Mouse (Mus musculus): Measurements from ENCODE around the gene AI837181. TPM values are rescaled to one million over a fixed set of nuclear protein-coding genes. Genes with fewer than 3 reads are reported as not detected.

The AI837181 gene
- polyA plus RNA-seq, 1 experiment from 2014 or later: 68.6 TPM

DNA sequence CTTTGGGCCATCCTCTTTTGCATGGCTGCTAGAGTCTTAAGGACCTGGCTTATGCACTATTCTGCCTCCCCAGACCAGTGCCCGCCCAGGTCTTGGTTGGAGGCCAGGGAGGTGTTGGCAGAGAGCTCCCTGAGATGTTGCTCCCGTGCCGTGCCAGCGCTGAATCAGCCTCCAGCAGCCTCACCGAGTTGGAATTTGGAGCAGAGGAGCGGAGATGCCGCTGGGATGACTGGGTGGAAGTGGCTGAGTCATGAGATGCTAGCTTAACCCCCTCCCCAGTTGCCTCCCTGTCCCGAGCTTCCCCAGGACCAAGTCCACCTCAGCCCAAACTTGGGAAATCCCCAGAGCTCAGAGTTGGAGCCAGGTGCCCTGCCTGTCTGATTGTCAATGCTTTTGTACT is 4.9 kb downstream of the AI837181 start:
- no peak overlapping the region for H3K27ac ChIP-seq
- WGBS: 66% methylated on average over 8 of the region's 8 CpGs
- no peak overlapping the region for H3K9ac ChIP-seq
- no peak overlapping the region for H3K4me3 ChIP-seq
- peaks cover 46% of the 10 kb centered on the region for H3K4me1 ChIP-seq
- H3K27me3 ChIP-seq: no peaks in the 10 kb centered on the region
- peaks cover 17% of the 10 kb centered on the region for H3K36me3 ChIP-seq
- no peaks in the 10 kb centered on the region for H3K9me3 ChIP-seq
- no peak for ATAC-seq (ENCODE audit: insufficient number of reproducible peaks, low FRiP score, low TSS enrichment, low read depth)
- no peak overlapping the region for H3K4me2 ChIP-seq

DNA sequence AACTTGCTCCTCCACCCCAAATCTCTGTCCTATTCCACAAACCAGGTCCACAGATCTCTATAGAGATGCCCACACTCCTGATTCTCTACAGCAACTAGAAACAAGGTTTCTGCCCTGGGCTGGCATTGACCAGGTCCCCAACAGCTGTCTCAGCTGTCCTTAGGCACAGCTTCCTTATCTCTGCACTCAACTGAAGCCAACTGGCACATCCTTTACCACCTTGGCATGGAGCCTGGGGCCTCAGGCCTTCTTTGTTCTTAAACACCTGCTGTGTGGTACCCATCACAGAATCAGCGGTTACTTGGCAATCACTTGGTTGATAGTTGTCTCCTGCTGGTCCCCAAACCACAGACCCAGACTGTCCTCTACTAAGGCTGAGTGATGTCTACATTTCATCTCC is 5.5 kb downstream of the AI837181 start:
- H3K27ac ChIP-seq: no peak overlapping the region
- H3K27me3 ChIP-seq: no peaks in the 10 kb centered on the region
- H3K4me2 ChIP-seq: no peak overlapping the region
- H3K4me1 ChIP-seq: peaks cover 46% of the 10 kb centered on the region
- 82% methylated on average over 1 of the region's 1 CpGs for WGBS
- ATAC-seq (ENCODE audit: insufficient number of reproducible peaks, low FRiP score, low TSS enrichment, low read depth): no peak
- H3K9ac ChIP-seq: no peak overlapping the region
- H3K36me3 ChIP-seq: peaks cover 17% of the 10 kb centered on the region
- H3K9me3 ChIP-seq: no peaks in the 10 kb centered on the region
- no peak overlapping the region for H3K4me3 ChIP-seq

DNA sequence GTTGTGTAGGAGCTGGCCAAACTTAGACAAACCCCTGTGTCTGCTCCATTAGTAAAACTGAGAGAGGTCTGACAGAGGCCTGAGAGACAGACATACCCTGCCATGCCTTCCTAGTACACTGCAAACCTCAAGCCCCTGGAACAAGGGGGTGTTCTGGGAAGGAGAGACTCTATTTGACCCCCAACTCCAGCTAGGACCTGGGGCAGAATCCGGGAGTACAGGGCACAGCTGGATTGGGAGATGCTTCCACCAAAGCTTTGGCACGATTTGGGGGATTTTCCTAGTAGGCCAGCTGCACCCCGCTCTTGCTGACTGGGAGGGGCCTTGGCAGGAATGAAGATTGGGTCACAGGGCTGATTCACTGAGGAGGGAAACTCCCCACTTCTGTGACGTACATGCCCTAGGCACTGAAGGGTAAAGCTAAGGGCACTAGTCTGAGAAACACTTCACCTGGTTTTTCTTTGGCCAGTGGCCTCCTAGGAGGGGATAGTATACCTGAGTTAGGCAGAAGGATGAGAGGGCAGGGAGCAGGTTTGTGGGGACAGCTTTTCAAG is 7.0 kb downstream of the AI837181 start:
- H3K4me2 ChIP-seq: no peak overlapping the region
- 62% methylated on average over 4 of the region's 4 CpGs for WGBS
- H3K9me3 ChIP-seq: no peaks in the 10 kb centered on the region
- H3K4me3 ChIP-seq: no peak overlapping the region
- H3K27ac ChIP-seq: peak overlapping the region; percentile 72; the same call in 1 of the 2 replicates
- peaks cover 6% of the 10 kb centered on the region for H3K36me3 ChIP-seq
- no peak for ATAC-seq (ENCODE audit: insufficient number of reproducible peaks, low FRiP score, low TSS enrichment, low read depth)
- H3K4me1 ChIP-seq: peaks cover 32% of the 10 kb centered on the region
- H3K27me3 ChIP-seq: no peaks in the 10 kb centered on the region
- no peak overlapping the region for H3K9ac ChIP-seq

DNA sequence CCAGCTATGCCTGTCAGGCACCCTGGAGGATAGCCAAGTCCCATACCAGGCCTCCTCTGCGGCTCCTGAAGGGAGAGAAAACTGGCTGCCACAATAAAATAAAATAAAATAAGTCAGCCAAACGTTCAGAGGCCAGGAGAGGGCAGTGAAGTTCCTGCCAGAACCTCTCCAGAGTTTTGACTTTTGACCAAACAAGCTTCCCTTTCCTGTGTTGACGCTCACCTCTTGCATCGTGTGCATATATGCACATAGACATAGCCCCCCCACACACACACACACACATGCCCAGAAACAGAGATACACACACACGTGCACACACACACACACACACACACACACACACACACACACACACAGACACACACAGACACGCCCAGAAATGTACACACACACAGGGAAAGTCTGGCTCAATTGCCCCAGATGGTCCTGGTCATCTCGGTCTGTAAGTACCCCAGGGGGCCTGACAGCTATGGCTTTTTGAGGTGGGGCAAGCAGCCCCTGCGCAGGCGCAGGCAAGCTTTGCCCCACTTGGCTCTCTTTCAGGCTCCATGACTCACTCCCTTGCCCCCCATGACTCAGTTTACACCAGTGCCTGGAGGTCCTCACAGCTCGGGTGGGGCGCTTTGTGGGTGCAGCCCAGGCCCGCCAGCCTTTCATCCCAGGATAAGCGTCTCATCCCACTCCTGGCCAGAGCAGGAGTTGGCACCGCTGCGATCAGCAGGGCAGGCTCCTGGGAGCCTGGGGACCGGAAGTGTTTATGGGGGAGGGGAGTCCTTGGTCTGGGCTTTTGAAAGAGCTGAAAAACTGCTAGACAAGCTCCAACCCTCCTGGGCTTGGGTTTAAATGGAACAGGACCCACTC is 8.3 kb downstream of the AI837181 start:
- peak overlapping the region; percentile 72 for H3K27ac ChIP-seq
- WGBS: 3% methylated on average over 16 of the region's 16 CpGs
- peak overlapping the region; percentile 67 for H3K4me2 ChIP-seq
- H3K4me3 ChIP-seq: peak overlapping the region; percentile 26
- peaks cover 3% of the 10 kb centered on the region; the same call in 1 of the 2 replicates for H3K36me3 ChIP-seq
- peak; percentile 57; the same call in 1 of the 2 replicates for ATAC-seq (ENCODE audit: insufficient number of reproducible peaks, low FRiP score, low TSS enrichment, low read depth)
- no peaks in the 10 kb centered on the region for H3K9me3 ChIP-seq
- peaks cover 29% of the 10 kb centered on the region for H3K4me1 ChIP-seq
- no peaks in the 10 kb centered on the region for H3K27me3 ChIP-seq
- peak overlapping the region; percentile 39; the same call in 1 of the 2 replicates for H3K9ac ChIP-seq

DNA sequence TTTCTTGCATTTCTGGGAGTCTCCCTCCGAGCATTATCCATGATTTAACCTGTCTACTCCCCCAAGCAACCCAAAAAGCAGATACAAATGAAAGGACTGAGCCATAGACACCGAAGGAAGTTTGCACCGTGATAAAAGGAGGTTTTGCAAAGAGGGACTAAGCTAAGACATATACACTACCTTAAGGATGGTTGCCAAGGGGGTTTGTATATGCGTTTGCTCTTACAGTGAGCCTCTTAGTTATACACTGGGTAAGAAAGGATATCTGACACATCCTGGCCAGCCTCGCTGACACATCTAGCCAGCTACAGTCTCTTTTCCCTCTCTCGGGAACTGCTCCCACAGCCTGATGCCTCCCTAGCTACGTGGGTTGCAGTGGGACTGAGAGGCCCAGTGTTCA is 9.0 kb downstream of the AI837181 start:
- peaks cover 29% of the 10 kb centered on the region for H3K4me1 ChIP-seq
- H3K27me3 ChIP-seq: no peaks in the 10 kb centered on the region
- 0 out of 2 replicates have a peak overlapping the region, but pooled peaks have one; percentile 67 for H3K4me2 ChIP-seq
- H3K4me3 ChIP-seq: no peak overlapping the region
- H3K9ac ChIP-seq: no peak overlapping the region
- WGBS: 61% methylated on average over 7 of the region's 7 CpGs
- no peaks in the 10 kb centered on the region for H3K36me3 ChIP-seq
- no peaks in the 10 kb centered on the region for H3K9me3 ChIP-seq
- no peak for ATAC-seq (ENCODE audit: insufficient number of reproducible peaks, low FRiP score, low TSS enrichment, low read depth)
- 0 out of 2 replicates have a peak overlapping the region, but pooled peaks have one; percentile 17 for H3K27ac ChIP-seq

DNA sequence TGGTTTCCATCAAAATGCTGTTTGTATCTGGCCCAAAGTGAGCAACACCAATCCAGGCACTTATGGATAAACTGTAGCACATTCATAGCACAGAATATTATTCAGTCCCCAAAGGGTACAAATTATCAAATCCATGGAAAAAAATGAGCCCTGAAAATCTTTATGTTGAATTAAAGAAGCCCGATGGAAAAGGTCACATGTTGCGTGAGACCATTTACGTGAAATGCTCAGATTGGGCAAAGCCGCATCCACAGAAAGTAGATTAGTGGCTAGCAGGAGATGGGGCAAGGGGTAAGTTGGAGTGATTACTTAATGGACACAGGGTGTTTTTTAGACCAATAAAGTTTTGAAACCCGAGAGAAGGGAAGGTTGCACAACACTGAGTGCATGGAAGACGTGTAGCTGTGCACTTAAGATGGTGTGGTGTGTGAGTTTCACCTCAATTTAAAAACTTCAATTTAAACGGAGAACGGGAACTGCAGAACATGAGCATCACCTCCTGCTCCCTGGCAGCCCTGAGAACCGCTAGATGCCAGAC is 19.5 kb downstream of the AI837181 start:
- Histone ChIP-seq H3K4me1 (peaks cover 22% of the 10 kb centered on the region), H3K36me3 (no peaks in the 10 kb centered on the region), H3K9ac (no peak overlapping the region), H3K4me3 (no peak overlapping the region), H3K27me3 (peaks cover 44% of the 10 kb centered on the region), H3K9me3 (peaks cover 4% of the 10 kb centered on the region; the same call in 1 of the 2 replicates), H3K4me2 (no peak overlapping the region), H3K27ac (no peak overlapping the region)
- no peak for ATAC-seq (ENCODE audit: insufficient number of reproducible peaks, low FRiP score, low TSS enrichment, low read depth)
- 58% methylated on average over 9 of the region's 9 CpGs for WGBS

DNA sequence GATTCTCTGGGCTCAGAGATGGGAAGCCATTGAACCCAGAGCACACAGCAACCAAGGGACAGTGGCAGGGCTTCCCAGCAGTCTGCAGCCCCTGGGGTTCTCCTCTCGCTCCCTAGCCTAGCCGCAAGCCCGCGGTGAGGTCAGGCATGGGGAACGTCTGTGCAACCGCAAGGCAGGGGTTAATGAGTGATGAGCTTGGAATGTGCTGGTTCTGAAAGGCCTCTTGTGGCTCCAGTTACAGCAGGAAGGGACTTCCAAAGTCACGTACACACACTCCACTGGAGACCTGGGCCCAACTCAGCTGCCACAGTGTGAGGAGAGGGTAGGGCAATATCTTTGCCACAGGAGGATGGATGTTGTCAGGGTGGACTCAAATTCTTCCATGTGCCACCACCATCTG is 20.0 kb downstream of the AI837181 start:
- no peak for ATAC-seq (ENCODE audit: insufficient number of reproducible peaks, low FRiP score, low TSS enrichment, low read depth)
- Histone ChIP-seq H3K9me3 (peaks cover 4% of the 10 kb centered on the region; the same call in 1 of the 2 replicates), H3K4me1 (peaks cover 22% of the 10 kb centered on the region), H3K36me3 (no peaks in the 10 kb centered on the region), H3K27ac (no peak overlapping the region), H3K4me3 (no peak overlapping the region), H3K4me2 (no peak overlapping the region), H3K9ac (no peak overlapping the region), H3K27me3 (peaks cover 49% of the 10 kb centered on the region)
- WGBS: 41% methylated on average over 7 of the region's 7 CpGs

DNA sequence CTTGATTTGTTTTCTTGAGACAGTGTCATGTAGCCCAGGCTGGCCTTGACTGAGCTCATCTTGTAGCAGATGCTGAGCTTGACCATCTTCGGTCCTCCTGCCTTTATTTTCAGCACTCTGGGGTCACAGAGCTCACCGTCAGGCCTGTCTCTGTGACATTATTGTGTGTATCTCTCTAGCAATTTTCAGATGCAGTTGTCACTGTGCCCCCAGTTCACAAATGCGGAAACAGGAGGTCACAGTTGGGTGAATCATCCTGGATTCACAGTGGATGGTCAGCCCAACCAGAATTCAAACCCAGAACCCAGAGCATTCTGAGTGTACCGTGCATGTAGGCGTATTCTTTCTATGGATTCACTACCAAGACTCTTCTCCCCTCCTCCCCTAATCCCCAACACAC is 20.8 kb downstream of the AI837181 start:
- H3K4me2 ChIP-seq: no peak overlapping the region
- no peak overlapping the region for H3K4me3 ChIP-seq
- 86% methylated on average over 5 of the region's 5 CpGs for WGBS
- no peak overlapping the region for H3K27ac ChIP-seq
- H3K9ac ChIP-seq: no peak overlapping the region
- peaks cover 4% of the 10 kb centered on the region; the same call in 1 of the 2 replicates for H3K9me3 ChIP-seq
- H3K36me3 ChIP-seq: no peaks in the 10 kb centered on the region
- peaks cover 22% of the 10 kb centered on the region for H3K4me1 ChIP-seq
- H3K27me3 ChIP-seq: peaks cover 56% of the 10 kb centered on the region
- ATAC-seq (ENCODE audit: insufficient number of reproducible peaks, low FRiP score, low TSS enrichment, low read depth): no peak

DNA sequence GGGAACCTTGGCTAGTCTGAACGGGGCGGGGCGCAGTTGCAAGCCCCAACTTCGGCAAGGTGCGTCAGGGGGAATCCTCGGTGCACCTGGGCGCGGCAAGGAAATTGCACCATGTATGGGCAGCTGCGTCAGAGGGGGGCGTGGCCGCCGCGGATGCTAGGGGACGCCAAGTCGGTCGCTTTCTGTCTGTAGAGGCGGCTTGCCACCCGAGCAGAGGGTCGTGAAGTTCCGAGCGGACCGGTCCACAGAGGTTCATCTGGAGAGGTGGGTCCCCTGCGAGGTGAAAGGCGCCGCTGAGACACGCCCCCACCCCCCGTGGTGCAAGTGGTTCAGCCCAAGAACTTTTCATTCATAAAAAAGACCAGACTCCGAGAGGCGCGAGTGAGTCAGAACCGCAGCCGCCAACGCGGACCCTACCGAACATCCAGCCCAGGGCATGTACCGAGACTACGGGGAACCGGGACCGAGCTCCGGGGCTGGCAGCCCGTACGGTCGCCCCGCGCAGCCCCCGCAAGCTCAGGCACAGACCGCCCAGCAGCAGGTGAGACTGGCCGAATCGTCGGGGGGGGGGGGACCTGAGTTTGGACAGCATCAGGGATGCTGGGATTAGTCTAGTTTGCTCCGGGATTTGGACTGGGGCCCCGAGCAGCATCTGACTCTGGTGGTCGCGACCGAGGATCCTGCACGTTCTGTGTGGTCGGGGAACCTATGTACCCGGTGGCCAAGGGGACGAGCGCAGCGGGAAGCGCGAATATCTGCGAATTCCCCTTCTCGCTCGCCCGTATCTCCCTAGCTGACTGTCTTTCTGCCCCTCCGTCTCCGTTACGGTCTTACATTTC is 22.8 kb downstream of the AI837181 start, which contains the start of gene Fosl1:
TSS of gene Fosl1 (plus strand) at position 33 of the 839 bp plus-strand sequence.
- H3K4me2 ChIP-seq: peak within 1 kb of the TSS; percentile 89
- H3K9me3 ChIP-seq: peaks cover 4% of the 10 kb centered on the region; the same call in 1 of the 2 replicates
- no peak within 1 kb of the TSS for H3K27ac ChIP-seq
- ATAC-seq (ENCODE audit: insufficient number of reproducible peaks, low FRiP score, low TSS enrichment, low read depth): peak; percentile 72; the same call in 1 of the 2 replicates
- peaks cover 22% of the 10 kb centered on the region for H3K4me1 ChIP-seq
- no peaks in the 10 kb centered on the region for H3K36me3 ChIP-seq
- peaks cover 56% of the 10 kb centered on the region for H3K27me3 ChIP-seq
- peak within 1 kb of the TSS; percentile 52 for H3K4me3 ChIP-seq
- H3K9ac ChIP-seq: no peak within 1 kb of the TSS
- under 1% methylated on average over 70 of the region's 70 CpGs for WGBS

DNA sequence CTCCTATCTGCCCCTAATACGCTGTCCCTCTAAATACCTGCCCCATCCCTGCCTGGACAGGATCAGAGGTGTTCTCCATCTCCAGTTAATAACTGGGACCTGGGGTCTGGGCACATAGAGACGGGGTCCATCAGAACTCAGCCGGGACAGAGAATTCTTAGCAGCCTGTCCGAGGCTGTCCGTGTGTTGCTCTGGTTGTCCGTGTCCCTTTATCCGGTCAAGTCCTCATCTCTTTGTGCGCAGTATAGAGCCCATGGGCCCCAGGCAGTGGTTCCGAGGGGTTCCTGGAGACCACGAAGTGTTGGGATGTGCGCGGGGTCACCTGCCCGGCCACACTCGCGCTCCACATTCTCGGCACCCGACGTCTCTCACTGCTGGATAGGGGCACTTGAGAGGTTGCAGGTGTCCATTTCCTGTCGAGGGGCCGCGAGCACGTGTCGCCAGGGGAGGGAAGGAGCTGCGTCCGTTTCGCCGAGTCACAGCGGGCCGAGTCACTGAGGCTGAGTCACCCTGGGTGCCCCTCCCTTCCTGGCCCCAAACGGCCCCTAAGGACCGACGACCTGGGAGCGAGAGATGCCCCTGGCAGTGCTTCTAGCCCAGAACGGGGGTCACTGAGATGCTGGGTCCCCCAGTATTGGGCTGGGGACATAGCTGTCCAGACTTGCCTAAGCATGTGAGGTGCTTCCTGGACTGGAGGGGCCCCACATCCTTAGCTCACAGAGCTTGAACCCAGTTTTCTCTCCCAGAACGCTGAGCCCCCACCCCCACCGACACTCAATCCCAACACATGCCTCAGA is 23.6 kb downstream of the AI837181 start:
- Histone ChIP-seq H3K9ac (no peak overlapping the region), H3K27me3 (peaks cover 56% of the 10 kb centered on the region)
- no peak for ATAC-seq (ENCODE audit: insufficient number of reproducible peaks, low FRiP score, low TSS enrichment, low read depth)

More for the DNA sequence above, 23.6 kb downstream of the AI837181 start:
- H3K4me2 ChIP-seq: peak overlapping the region; percentile 89
- 4% methylated on average over 34 of the region's 36 CpGs for WGBS
- H3K4me3 ChIP-seq: peak overlapping the region; percentile 52
- no peak overlapping the region for H3K27ac ChIP-seq
- no peaks in the 10 kb centered on the region for H3K36me3 ChIP-seq
- peaks cover 22% of the 10 kb centered on the region for H3K4me1 ChIP-seq
- peaks cover 4% of the 10 kb centered on the region; the same call in 1 of the 2 replicates for H3K9me3 ChIP-seq
